Mouse (Mus musculus) urinary bladder, postnatal 0 days (tissue): Measurements from ENCODE around the gene Cited4. TPM values are rescaled to one million over a fixed set of nuclear protein-coding genes. Genes with fewer than 3 reads are reported as not detected.

Experiments
- polyA plus RNA-seq: library from polyadenylated mRNA; unstranded; fragments of >200 nt; fragmentation: Nextera tagmentation; extraction: Ambion mirVana; gene quantifications from 2 replicates; pipeline ENCODE4 v1.2.1, GENCODE M21; 2015

Gene Cited4
- polyA plus RNA-seq: 12.7 TPM in 2 replicates

GRCm38 (mm10) chr4:120666358-120667024, at the start of gene Cited4:
Gene Cited4 (plus strand): TSS chr4:120666572.

Other genes starting within 250 kb of the Cited4 start
- gene Slfnl1, start 134.3 kb upstream of the Cited4 start, polyA plus RNA-seq: not detected in 2 replicates
- 93.6 and 129 TPM in 2 replicates for gene Ctps, start 96.3 kb upstream of the Cited4 start, polyA plus RNA-seq
- gene Gm8439, start 77.8 kb upstream of the Cited4 start, polyA plus RNA-seq: not detected in 2 replicates
- gene Kcnq4, start 82.0 kb downstream of the Cited4 start, polyA plus RNA-seq: 8.4 and 9.6 TPM in 2 replicates
- gene Nfyc, start 165.0 kb downstream of the Cited4 start, polyA plus RNA-seq: 48.5 and 52.2 TPM in 2 replicates
- gene Rims3, start 188.2 kb downstream of the Cited4 start, polyA plus RNA-seq: 0.68 and 0.82 TPM in 2 replicates